ENCODE assay signal across 12 mouse cellular contexts in genomic region chr2:28537634-28537920, GRCm38 (mm10). TPM values are rescaled to one million over a fixed set of nuclear protein-coding genes. Genes with fewer than 3 reads are reported as not detected.
A peak's percentile ranks its signal among the peaks of the same experiment; 100 is the strongest.
DNase-seq lines count a peak whose midpoint lies in the region; ATAC-seq and TF ChIP-seq lines count a peak whose summit lies in the region.
"Had no signal": no experiment of that assay in that cellular context is flagged by ENCODE, and none has a peak within 500 bp of the region (broad histone marks: within the 10 kb centered on the region; RNA-seq: fewer than 3 reads in every experiment).

No protein-coding gene starts in this region.

- no peak for TF ChIP-seq POLR2A in spleen, adult 2 months (IDR thresholded peaks at IDR 0.05; ENCODE audit: low read depth, low read length)
- no peak for TF ChIP-seq POLR2A in limb, embryonic 14.5 days (IDR thresholded peaks at IDR 0.05; ENCODE audit: borderline replicate concordance, extremely low read depth, insufficient read depth, insufficient read length)

- H3K36me3 ChIP-seq in spleen, adult 2 months (ENCODE audit: control insufficient read depth, insufficient read depth, low read length) = peaks cover 3% of the 10 kb centered on the region; the same call in 1 of the 2 replicates
- peaks cover 27% of the 10 kb centered on the region for H3K36me3 ChIP-seq in limb, embryonic 14.5 days (ENCODE audit: control insufficient read depth, insufficient read depth, low read length)
- H3K36me3 ChIP-seq in stomach, postnatal 0 days (ENCODE audit: control insufficient read depth, insufficient read depth, low read length) = peaks cover 5% of the 10 kb centered on the region; the same call in 1 of the 2 replicates

- no peak for TF ChIP-seq EP300 in stomach, postnatal 0 days (optimal IDR thresholded peaks at IDR 0.05)

- TF ChIP-seq CTCF in spleen, adult 2 months (IDR thresholded peaks at IDR 0.05; ENCODE audit: extremely low read depth, insufficient read depth, insufficient read length, insufficient replicate concordance) = no peak
- no peak for TF ChIP-seq CTCF in stomach, postnatal 0 days (IDR thresholded peaks at IDR 0.05; ENCODE audit: low read depth)

- H3K9me3 ChIP-seq in limb, embryonic 14.5 days (ENCODE audit: control insufficient read depth, low read length) = no peaks in the 10 kb centered on the region
- no peaks in the 10 kb centered on the region for H3K9me3 ChIP-seq in stomach, postnatal 0 days (ENCODE audit: control insufficient read depth, low read length)
- H3K9me3 ChIP-seq: limb, embryonic 13.5 days had no signal

- ATAC-seq in limb, embryonic 14.5 days (ENCODE audit: low FRiP score, low read depth) = no peak
- ATAC-seq in stomach, postnatal 0 days (ENCODE audit: low FRiP score, low TSS enrichment) = no peak

- no peaks in the 10 kb centered on the region for H3K27me3 ChIP-seq in spleen, adult 2 months (ENCODE audit: control insufficient read depth, insufficient read depth, low read length)
- H3K27me3 ChIP-seq in limb, embryonic 14.5 days (ENCODE audit: control insufficient read depth, insufficient read depth, low read length) = no peaks in the 10 kb centered on the region
- no peaks in the 10 kb centered on the region for H3K27me3 ChIP-seq in stomach, postnatal 0 days (ENCODE audit: control insufficient read depth, insufficient read depth, low read length)
- H3K27me3 ChIP-seq: limb, embryonic 13.5 days had no signal

- H3K4me1 ChIP-seq in spleen, adult 2 months (ENCODE audit: control insufficient read depth, insufficient read depth, insufficient read length) = peaks cover 62% of the 10 kb centered on the region
- peaks cover 57% of the 10 kb centered on the region for H3K4me1 ChIP-seq in limb, embryonic 14.5 days (ENCODE audit: control insufficient read depth, insufficient read depth, low read length)
- H3K4me1 ChIP-seq in stomach, postnatal 0 days (replicated peaks; ENCODE audit: control insufficient read depth, insufficient read depth) = peaks cover 28% of the 10 kb centered on the region

- H3K4me2 ChIP-seq in limb, embryonic 14.5 days (replicated peaks; ENCODE audit: low read depth, low read length, severe bottlenecking) = no peak overlapping the region
- H3K4me2 ChIP-seq in stomach, postnatal 0 days (replicated peaks; ENCODE audit: low read depth) = 0 out of 2 replicates have a peak overlapping the region, but pooled peaks have one; percentile 11
- H3K4me2 ChIP-seq: limb, embryonic 13.5 days had no signal

- 53% methylated on average over 4 of the region's 4 CpGs for WGBS in spleen, adult 2 months
- WGBS in limb, embryonic 14.5 days = 49% methylated on average over 4 of the region's 4 CpGs
- 37% methylated on average over 4 of the region's 4 CpGs for WGBS in stomach, postnatal 0 days

- peak overlapping the region; percentile 78; the same call in 1 of the 2 replicates for H3K27ac ChIP-seq in spleen, adult 2 months (ENCODE audit: insufficient read depth, low read length)
- 0 out of 2 replicates have a peak overlapping the region, but pooled peaks have one; percentile 13 for H3K27ac ChIP-seq in limb, embryonic 14.5 days (replicated peaks; ENCODE audit: low read depth, low read length)
- peak overlapping the region; percentile 69 for H3K27ac ChIP-seq in stomach, postnatal 0 days (replicated peaks)
- H3K27ac ChIP-seq: limb, embryonic 13.5 days had no signal

- H3K4me3 ChIP-seq in spleen, adult 2 months (ENCODE audit: extremely low read depth, insufficient read depth, insufficient read length) = no peak overlapping the region
- no peak overlapping the region for H3K4me3 ChIP-seq in limb, embryonic 14.5 days (replicated peaks; ENCODE audit: low read length)
- no peak overlapping the region for H3K4me3 ChIP-seq in stomach, postnatal 0 days (ENCODE audit: low read depth, low read length)
- H3K4me3 ChIP-seq: erythroblast, embryonic 14.5 days; limb, embryonic 13.5 days had no signal

- 0 out of 2 replicates have a peak overlapping the region, but pooled peaks have one; percentile 25 for H3K9ac ChIP-seq in limb, embryonic 14.5 days (ENCODE audit: low read depth, low read length, severe bottlenecking)
- peak overlapping the region; percentile 23; the same call in 1 of the 2 replicates for H3K9ac ChIP-seq in stomach, postnatal 0 days (ENCODE audit: low read length)
- H3K9ac ChIP-seq: limb, embryonic 13.5 days had no signal

- peak; percentile 51 for DNase-seq in embryo, embryonic 10 days (ENCODE audit: low spot score)
- DNase-seq in embryo, embryonic 9.5 days (ENCODE audit: extremely low spot score) = no peak
- DNase-seq in spleen, adult 2 months (ENCODE audit: low read depth in 1 of 2, low spot score in 2 of 2) = no peak
- no peak for DNase-seq in spleen, postnatal 10 days (ENCODE audit: low spot score in 2 of 2)
- DNase-seq in limb, embryonic 14.5 days (ENCODE audit: low spot score) = no peak
- DNase-seq in stomach, postnatal 0 days (ENCODE audit: low spot score) = no peak
- no peak for DNase-seq in frontal cortex, adult 2 months (ENCODE audit: extremely low spot score in 1 of 2, low spot score in 1 of 2)
- no peak for DNase-seq in layer of hippocampus, adult 9-11 months
- DNase-seq: heart, postnatal 4 days; right cerebral cortex, adult 18-20 months had no signal

RNA-seq across cellular contexts. Expression of gene Ralgds, which starts 24.7 kb away (rescaled TPM):
- 36.6 and 43.4 TPM in 2 replicates for polyA plus RNA-seq in spleen, adult 2 months (2012; rRNA removed)
- polyA plus RNA-seq in limb, embryonic 14.5 days (2012; rRNA removed) = 86.6 and 108 TPM in 2 replicates
- 61.6 and 63.1 TPM in 2 replicates for polyA plus RNA-seq in limb, embryonic 14.5 days (2014; fragmentation: Nextera tagmentation; extraction: Ambion mirVana)
- 23.9 and 26.8 TPM in 2 replicates for polyA plus RNA-seq in stomach, postnatal 0 days (2015; fragmentation: Nextera tagmentation; extraction: Ambion mirVana)
- 90.9 and 92.7 TPM in 2 replicates for polyA plus RNA-seq in frontal cortex, adult 2 months (2012; rRNA removed)

RNA-seq across cellular contexts. Expression of gene Cel, which starts 25.6 kb away (rescaled TPM):
- polyA plus RNA-seq in spleen, adult 2 months (2012; rRNA removed) = 1,405 and 1,688 TPM in 2 replicates
- 0.06 and 0.12 TPM in 2 replicates for polyA plus RNA-seq in limb, embryonic 14.5 days (2012; rRNA removed)
- polyA plus RNA-seq in limb, embryonic 14.5 days (2014; fragmentation: Nextera tagmentation; extraction: Ambion mirVana) = not detected in 2 replicates
- 2.0 and 3.3 TPM in 2 replicates for polyA plus RNA-seq in stomach, postnatal 0 days (2015; fragmentation: Nextera tagmentation; extraction: Ambion mirVana)
- 0.10 TPM in 1 of 2 replicates, not detected in the other for polyA plus RNA-seq in frontal cortex, adult 2 months (2012; rRNA removed)
- polyA plus RNA-seq: erythroblast, embryonic 14.5 days had no signal

RNA-seq across cellular contexts. Expression of gene Gm10134, which starts 31.7 kb away (rescaled TPM):
- 0.46 TPM in 1 of 2 replicates, not detected in the other for polyA plus RNA-seq in spleen, adult 2 months (2012; rRNA removed)
- polyA plus RNA-seq in limb, embryonic 14.5 days (2012; rRNA removed) = 1.1 TPM in 1 of 2 replicates, not detected in the other
- polyA plus RNA-seq in limb, embryonic 14.5 days (2014; fragmentation: Nextera tagmentation; extraction: Ambion mirVana) = 0.61 and 1.1 TPM in 2 replicates
- 5.5 and 6.2 TPM in 2 replicates for polyA plus RNA-seq in stomach, postnatal 0 days (2015; fragmentation: Nextera tagmentation; extraction: Ambion mirVana)
- polyA plus RNA-seq in frontal cortex, adult 2 months (2012; rRNA removed) = 0.54 TPM in 1 of 2 replicates, not detected in the other
- polyA plus RNA-seq: erythroblast, embryonic 14.5 days had no signal

RNA-seq across cellular contexts. Expression of gene Gbgt1, which starts 40.9 kb away (rescaled TPM):
- 2.9 and 3.7 TPM in 2 replicates for polyA plus RNA-seq in spleen, adult 2 months (2012; rRNA removed)
- 2.1 and 3.3 TPM in 2 replicates for polyA plus RNA-seq in limb, embryonic 14.5 days (2012; rRNA removed)
- polyA plus RNA-seq in limb, embryonic 14.5 days (2014; fragmentation: Nextera tagmentation; extraction: Ambion mirVana) = 1.0 and 1.4 TPM in 2 replicates
- 1.2 and 1.3 TPM in 2 replicates for polyA plus RNA-seq in stomach, postnatal 0 days (2015; fragmentation: Nextera tagmentation; extraction: Ambion mirVana)
- polyA plus RNA-seq in frontal cortex, adult 2 months (2012; rRNA removed) = 1.3 and 1.4 TPM in 2 replicates
- polyA plus RNA-seq: erythroblast, embryonic 14.5 days had no signal

RNA-seq across cellular contexts. Expression of gene Gtf3c5, which starts 46.0 kb away (rescaled TPM):
- 13.3 and 15.4 TPM in 2 replicates for polyA plus RNA-seq in spleen, adult 2 months (2012; rRNA removed)
- polyA plus RNA-seq in limb, embryonic 14.5 days (2012; rRNA removed) = 52.4 and 52.6 TPM in 2 replicates
- 29.7 and 31.1 TPM in 2 replicates for polyA plus RNA-seq in limb, embryonic 14.5 days (2014; fragmentation: Nextera tagmentation; extraction: Ambion mirVana)
- 13.1 and 14.0 TPM in 2 replicates for polyA plus RNA-seq in stomach, postnatal 0 days (2015; fragmentation: Nextera tagmentation; extraction: Ambion mirVana)
- polyA plus RNA-seq in frontal cortex, adult 2 months (2012; rRNA removed) = 21.8 and 23.8 TPM in 2 replicates

Comparison
In these comparisons a context has a peak if more than half of its experiments do, and no peak if none do; other contexts are left out.
1. H3K27ac ChIP-seq: peak in every context shown above with its lines; median percentile 78 in spleen, adult 2 months; 69 in stomach, postnatal 0 days; 13 in limb, embryonic 14.5 days.
2. RNA of gene Cel, which starts 25.6 kb away (polyA plus RNA-seq): 1,405 to 1,688 TPM in spleen, adult 2 months; 2.0 to 3.3 TPM in stomach, postnatal 0 days, 0.10 TPM in frontal cortex, adult 2 months and 0.06 to 0.12 TPM in limb, embryonic 14.5 days; every median in the first group is over 100 times any median in the second.